Mouse (Mus musculus) kidney, adult 2 months (tissue): ENCODE results near the gene Cd80.

ENCODE experiments used
- CTCF ChIP-seq: fragments of 200-500 bp; conservative IDR thresholded peaks from 2 replicates; pipeline ENCODE4 v1.5.1; 2011; ENCODE audit warnings: low read depth, mild to moderate bottlenecking, control low read depth, low read length, moderate library complexity, mixed read lengths; ENCODE audit not compliant: insufficient read depth, insufficient read length
- POLR2A ChIP-seq: fragments of 200-500 bp; IDR thresholded peaks from one replicate; pipeline ENCODE4 v1.6.1; 2011; ENCODE audit warnings: low read depth, low read length, control low read depth

DNA sequence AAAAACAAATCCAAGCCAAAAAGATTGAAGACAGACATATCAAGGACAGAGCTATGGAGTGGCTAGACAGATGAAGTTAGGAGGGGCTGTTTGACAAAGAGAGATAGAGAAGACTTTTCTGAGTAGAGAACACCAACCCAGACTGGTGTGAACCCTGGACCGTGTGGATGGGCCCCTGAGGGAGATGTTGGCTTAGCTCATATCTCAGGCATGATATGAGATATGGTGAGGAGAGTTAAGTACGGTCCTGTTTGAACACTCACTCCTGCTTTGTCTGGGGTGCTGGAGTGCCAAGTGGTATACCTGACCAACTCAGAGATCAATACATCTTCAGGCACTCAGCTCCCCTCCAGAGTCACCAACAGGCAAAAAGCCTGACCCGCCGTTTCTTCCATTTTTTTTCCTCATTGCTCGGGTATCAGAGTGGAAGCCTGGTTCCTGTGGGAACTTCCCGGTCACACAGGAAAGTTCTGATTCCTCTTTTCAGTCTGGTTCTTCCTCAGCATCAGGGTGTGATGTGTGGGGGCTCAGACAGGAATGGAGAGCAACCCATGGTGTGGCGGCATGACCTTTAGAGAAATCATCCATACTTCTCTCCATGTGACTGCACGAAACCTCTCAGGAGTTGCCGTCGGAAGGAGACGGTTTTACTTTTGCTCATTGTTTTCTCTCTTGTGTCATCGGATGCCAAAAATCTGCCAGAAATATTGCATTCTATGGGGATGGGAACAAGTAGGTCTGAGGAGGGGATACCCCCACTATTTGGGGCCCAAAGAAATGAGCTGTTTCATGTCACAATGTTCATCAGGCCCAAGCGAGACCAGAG, 11.9 kb downstream of the Cd80 start:
- no peak for TF ChIP-seq CTCF
- no peak for TF ChIP-seq POLR2A
